Mouse (Mus musculus) retina, embryonic 14.5 days (tissue): Measurements from ENCODE around the gene Urb2.
A peak's percentile ranks its signal among the peaks of the same experiment; 100 is the strongest.
"Not testable (repeated sequence)": the region's sequence is repeated elsewhere in the genome, so short reads cannot be mapped to it uniquely, and the experiment has no call there.

ENCODE experiments used
- DNase-seq: peaks from one replicate; pipeline ENCODE4 v3.0.0-alpha.2; 2015; ENCODE audit warnings: low spot score

Gene Urb2

GRCm38 (mm10) chr8:124021237-124022227 is at the start of gene Urb2, which contains the start of gene Taf5l:
TSS of gene Urb2 (plus strand) at chr8:124021508.
TSS of gene Taf5l (minus strand) at chr8:124021397.
- peak; percentile 91 for DNase-seq

- no peak for DNase-seq
These were observed 47.8 kb upstream of the Urb2 start for GRCm38 (mm10) chr8:123973495-123973894.

GRCm38 (mm10) chr8:123977499-123977898 is 43.8 kb upstream of the Urb2 start:
- no peak for DNase-seq

- DNase-seq, result no peak
These were observed 43.0 kb upstream of the Urb2 start for GRCm38 (mm10) chr8:123978166-123978838.

- DNase-seq, result no peak
These were observed 42.4 kb upstream of the Urb2 start for GRCm38 (mm10) chr8:123978926-123979325.

- no peak for DNase-seq
These were observed 41.1 kb upstream of the Urb2 start for GRCm38 (mm10) chr8:123980239-123980638.

GRCm38 (mm10) chr8:123981674-123982073 is 39.6 kb upstream of the Urb2 start:
- DNase-seq, result no peak

GRCm38 (mm10) chr8:123982291-123982793 is 39.0 kb upstream of the Urb2 start:
- DNase-seq, result peak; percentile 41

- peak; percentile 87 for DNase-seq
These were observed 38.4 kb upstream of the Urb2 start, which contains the start of gene Abcb10 for GRCm38 (mm10) chr8:123982826-123983400. TSS of gene Abcb10 (minus strand) at chr8:123983122.

GRCm38 (mm10) chr8:123988605-123989038 is 32.7 kb upstream of the Urb2 start:
- no peak for DNase-seq

- DNase-seq, result no peak
These were observed 32.2 kb upstream of the Urb2 start for GRCm38 (mm10) chr8:123989128-123989527.

GRCm38 (mm10) chr8:123990277-123991049 is 30.8 kb upstream of the Urb2 start:
- DNase-seq, result no peak

- DNase-seq, result no peak
These were observed 28.7 kb upstream of the Urb2 start for GRCm38 (mm10) chr8:123992587-123992986.

GRCm38 (mm10) chr8:123993597-123993996 is 27.7 kb upstream of the Urb2 start:
- DNase-seq, result no peak

GRCm38 (mm10) chr8:123993997-123994396 is 27.3 kb upstream of the Urb2 start:
- no peak for DNase-seq

GRCm38 (mm10) chr8:123999568-123999967 is 21.7 kb upstream of the Urb2 start:
- no peak for DNase-seq

GRCm38 (mm10) chr8:124002546-124003108 is 18.7 kb upstream of the Urb2 start:
- no peak for DNase-seq

- DNase-seq, result no peak
These were observed 13.5 kb upstream of the Urb2 start for GRCm38 (mm10) chr8:124007829-124008228.

- DNase-seq, result no peak
These were observed 9.7 kb upstream of the Urb2 start for GRCm38 (mm10) chr8:124011580-124011979.

GRCm38 (mm10) chr8:124011989-124012586 is 9.2 kb upstream of the Urb2 start:
- DNase-seq, result no peak

GRCm38 (mm10) chr8:124014299-124014698 is 7.0 kb upstream of the Urb2 start:
- not testable (repeated sequence) for DNase-seq
